Comparison of ENCODE assay signal across 9 mouse cellular contexts in genomic region chrX:142534780-142535179, GRCm38 (mm10).
DNase-seq lines count a peak whose midpoint lies in the region; ATAC-seq and TF ChIP-seq lines count a peak whose summit lies in the region.
"Had no signal": no experiment of that assay in that cellular context is flagged by ENCODE, and none has a peak within 500 bp of the region (broad histone marks: within the 10 kb centered on the region; RNA-seq: fewer than 3 reads in every experiment).

No protein-coding gene starts in this region.

- no peak for ATAC-seq in erythroid progenitor cell, adult 5-6 weeks (replicated peaks; ENCODE audit: low FRiP score, poor library complexity, severe bottlenecking)

- H3K4me3 ChIP-seq in ES-E14 (ENCODE audit: insufficient read depth in 1 of 2, low read depth in 1 of 2, low read length in 2 of 2, poor library complexity in 1 of 2, severe bottlenecking in 1 of 2), result no peak overlapping the region
- H3K4me3 ChIP-seq: midbrain, embryonic 12.5 days had no signal

- no peak overlapping the region for H3K27ac ChIP-seq in ES-E14 (ENCODE audit: insufficient read depth, low read depth, low read length, poor library complexity, severe bottlenecking)
- H3K27ac ChIP-seq: midbrain, embryonic 12.5 days had no signal

- no peaks in the 10 kb centered on the region for H3K9me3 ChIP-seq in ES-E14 (ENCODE audit: control insufficient read depth, insufficient read depth, low read depth, low read length)
- H3K9me3 ChIP-seq: midbrain, embryonic 12.5 days had no signal

- no peaks in the 10 kb centered on the region for H3K36me3 ChIP-seq in ES-E14 (ENCODE audit: control insufficient read depth, insufficient read depth, low read length, poor library complexity, severe bottlenecking)
- H3K36me3 ChIP-seq: midbrain, embryonic 12.5 days had no signal

- DNase-seq in adrenal gland, postnatal 14 days, result peak; percentile 29
- no peak for DNase-seq in adrenal gland, postnatal 4 days (ENCODE audit: low spot score in 2 of 2)
- peak; percentile 23 to 48 for DNase-seq in kidney, postnatal 36 days
- DNase-seq in kidney, adult 9 months, result no peak
- DNase-seq in ES-E14 (ENCODE audit: low read depth, low spot score), result peak; percentile 36
- DNase-seq in embryo, embryonic 11 days, result peak; percentile 68
- DNase-seq in mesoderm, embryonic 11.5 days (ENCODE audit: low read depth, low spot score), result peak; percentile 60

- no peaks in the 10 kb centered on the region for H3K4me1 ChIP-seq in ES-E14 (ENCODE audit: control insufficient read depth in 2 of 2, insufficient read depth in 2 of 2, low read length in 2 of 2, poor library complexity in 1 of 2)
- H3K4me1 ChIP-seq: midbrain, embryonic 12.5 days had no signal

- in situ Hi-C loops in ES-E14 (cut with MboI; ENCODE audit: low sequenced_read_pairs in 2 of 2, unreplicated experiment in 2 of 2), result loop anchor here (5.0 to 10.0 kb wide), 2 partner anchors 157 to 160 kb away; no protein-coding TSS in a partner anchor

- no peak overlapping the region for H3K9ac ChIP-seq in ES-E14 (ENCODE audit: insufficient read depth, low read depth, low read length, poor library complexity, severe bottlenecking)
- H3K9ac ChIP-seq: midbrain, embryonic 12.5 days had no signal

TF ChIP-seq in ES-E14, 5 proteins besides CTCF, POLR2A, EP300 and RAD21:
- TF ChIP-seq ZC3H11A (IDR thresholded peaks at IDR 0.05; ENCODE audit: borderline replicate concordance, low read depth, low read length), result no peak
- no peak for TF ChIP-seq MAFK (IDR thresholded peaks at IDR 0.05; ENCODE audit: insufficient read depth, low read depth, low read length)
- TF ChIP-seq HCFC1 (IDR thresholded peaks at IDR 0.05; ENCODE audit: borderline replicate concordance, insufficient read depth, low read length), result no peak
- no peak for TF ChIP-seq CHD2 (IDR thresholded peaks at IDR 0.05; ENCODE audit: low read depth, low read length)

Comparison
In these comparisons a context has a peak if more than half of its experiments do, and no peak if none do; other contexts are left out.
1. DNase-seq: peak in adrenal gland, postnatal 14 days (single experiment), kidney, postnatal 36 days (2 of 2), ES-E14 (single experiment), embryo, embryonic 11 days (single experiment) and mesoderm, embryonic 11.5 days (single experiment); none in adrenal gland, postnatal 4 days (0 of 2) and kidney, adult 9 months (single experiment).